Mouse (Mus musculus) myocyte (in vitro differentiated cells): ENCODE results near the gene Poldip3. TPM values are rescaled to one million over a fixed set of nuclear protein-coding genes. Genes with fewer than 3 reads are reported as not detected.

ENCODE experiments used
- H3K27me3 ChIP-seq: one replicate; pipeline ENCODE4 v1.6.1; 2011; ENCODE audit not compliant: control insufficient read depth, insufficient read depth, insufficient read length
- H3K36me3 ChIP-seq: one replicate; pipeline ENCODE4 v1.6.1; 2011; ENCODE audit not compliant: control insufficient read depth, insufficient read depth
- H3K4me2 ChIP-seq: one replicate; pipeline ENCODE4 v1.6.1; 2011; ENCODE audit warnings: low read depth, control low read depth
- H3K4me3 ChIP-seq: one replicate; pipeline ENCODE4 v1.5.1; 2011; ENCODE audit warnings: mild to moderate bottlenecking, control low read depth, moderate library complexity
- H3K79me2 ChIP-seq: one replicate; pipeline ENCODE4 v1.6.1; 2011; ENCODE audit not compliant: control insufficient read depth, insufficient read depth
- H3ac ChIP-seq: one replicate; pipeline ENCODE4 v1.6.1; 2011; ENCODE audit not compliant: control insufficient read depth, insufficient read length
- CEBPB ChIP-seq: IDR thresholded peaks from 2 replicates; pipeline ENCODE4 v1.6.1; 2011; ENCODE audit warnings: mild to moderate bottlenecking, moderate library complexity; ENCODE audit not compliant: poor library complexity, insufficient read depth, severe bottlenecking
- E2F4 ChIP-seq: IDR thresholded peaks from one replicate; pipeline ENCODE4 v1.6.1; 2011; ENCODE audit warnings: mild to moderate bottlenecking, control low read depth, moderate library complexity; ENCODE audit not compliant: insufficient read depth
- MAX ChIP-seq: IDR thresholded peaks from one replicate; pipeline ENCODE4 v1.6.1; 2011; ENCODE audit warnings: low read depth, mild to moderate bottlenecking, control low read depth
- MYOD1 ChIP-seq, 3 experiments: IDR thresholded peaks; one replicate each; pipeline ENCODE4 v1.6.1; 2011; ENCODE audit warnings: control low read depth in 2 of 3, low read depth in 2 of 3, mild to moderate bottlenecking in 2 of 3, moderate library complexity in 1 of 3; ENCODE audit not compliant: insufficient read length in 2 of 3, control insufficient read depth in 1 of 3
- MYOG ChIP-seq, 3 experiments: IDR thresholded peaks; one replicate each; pipeline ENCODE4 v1.6.1; 2011; ENCODE audit warnings: control low read depth in 2 of 3, low read depth in 2 of 3, mild to moderate bottlenecking in 2 of 3; ENCODE audit not compliant: insufficient read length in 2 of 3, control insufficient read depth in 1 of 3, insufficient read depth in 1 of 3
- POLR2A ChIP-seq: IDR thresholded peaks from one replicate; pipeline ENCODE4 v1.6.1; 2011; ENCODE audit warnings: low read depth, mild to moderate bottlenecking, control low read depth, moderate library complexity; ENCODE audit not compliant: insufficient read length
- POLR2AphosphoS2 ChIP-seq: IDR thresholded peaks from one replicate; pipeline ENCODE4 v1.6.1; 2011; ENCODE audit warnings: low read depth, control low read depth; ENCODE audit not compliant: insufficient read length
- REST ChIP-seq: IDR thresholded peaks from one replicate; pipeline ENCODE4 v1.6.1; 2011; ENCODE audit warnings: mild to moderate bottlenecking, control low read depth, moderate library complexity; ENCODE audit not compliant: insufficient read depth, insufficient read length
- SRF ChIP-seq: IDR thresholded peaks from one replicate; pipeline ENCODE4 v1.6.1; 2011; ENCODE audit warnings: low read depth; ENCODE audit not compliant: control insufficient read depth, insufficient read length
- TCF12 ChIP-seq: IDR thresholded peaks from one replicate; pipeline ENCODE4 v1.6.1; 2011; ENCODE audit warnings: mild to moderate bottlenecking, control low read depth; ENCODE audit not compliant: poor library complexity, insufficient read depth, severe bottlenecking
- TCF3 ChIP-seq: IDR thresholded peaks from one replicate; pipeline ENCODE4 v1.6.1; 2011; ENCODE audit warnings: low read depth, control low read depth; ENCODE audit not compliant: insufficient read length
- USF1 ChIP-seq: IDR thresholded peaks from one replicate; pipeline ENCODE4 v1.6.1; 2011; ENCODE audit warnings: low read depth, mild to moderate bottlenecking, control low read depth, moderate library complexity
- polyA plus RNA-seq: library from polyadenylated mRNA; unstranded; fragments of >200 nt; fragmentation: generic; extraction: Trizol; gene quantifications from one replicate; pipeline ENCODE4 v1.2.1, GENCODE M21; 2012; ENCODE audit warnings: missing spikeins

Gene Poldip3
- polyA plus RNA-seq, 1 experiment: 85.9 TPM

DNA sequence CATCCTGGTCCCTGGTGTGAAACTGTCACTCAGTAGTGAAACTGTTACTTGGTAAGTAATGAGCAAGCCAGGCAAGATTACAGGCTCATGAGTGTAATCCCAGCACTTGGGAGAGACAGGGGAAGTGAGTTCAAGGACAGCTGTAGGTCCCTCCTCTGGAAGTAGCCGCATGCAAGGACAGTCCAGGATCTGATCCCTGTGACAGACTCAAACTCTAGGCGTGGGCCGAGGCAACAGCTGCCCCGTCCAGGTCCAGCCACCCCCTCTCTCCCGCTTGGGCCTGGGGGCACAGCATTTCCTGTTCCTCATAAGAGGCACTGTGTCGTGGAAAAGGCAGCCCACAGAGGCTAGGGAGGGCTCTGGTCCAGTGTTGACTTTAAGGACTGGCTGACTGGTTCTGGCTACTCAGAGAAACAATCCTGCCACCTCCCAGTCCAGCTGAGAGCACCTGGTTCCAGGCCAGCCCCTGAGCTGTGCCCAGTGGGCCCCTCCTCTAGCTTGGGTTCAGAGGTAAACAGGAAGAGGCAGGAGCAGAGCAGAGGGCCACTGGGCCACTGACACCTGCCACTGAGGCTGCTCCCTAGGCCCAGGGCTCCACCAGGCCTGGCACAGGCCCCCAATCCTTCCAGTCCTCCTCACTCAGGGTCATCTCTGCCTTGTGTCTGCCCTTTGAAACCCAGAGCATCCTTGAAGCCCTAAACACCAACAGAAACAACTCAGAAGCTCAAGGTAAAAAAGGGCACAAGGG, 6.7 kb upstream of the Poldip3 start:
- TF ChIP-seq REST: no peak
- peak; percentile 47 to 92 (median 71) for TF ChIP-seq MYOG (IDR thresholded peaks at IDR 0.05; ENCODE audit: control insufficient read depth in 1 of 3, insufficient read depth in 1 of 3, insufficient read length in 2 of 3, low read depth in 2 of 3)
- TF ChIP-seq MYOD1 (IDR thresholded peaks at IDR 0.05; ENCODE audit: control insufficient read depth in 1 of 3, insufficient read length in 2 of 3, low read depth in 2 of 3): peak in 2 of 3 experiments; percentile 68 to 95
- peak; percentile 5 for TF ChIP-seq POLR2A
- Histone ChIP-seq H3ac (no peak overlapping the region), H3K27me3 (no peaks in the 10 kb centered on the region), H3K79me2 (no peaks in the 10 kb centered on the region), H3K4me3 (no peak overlapping the region), H3K4me2 (peak overlapping the region; percentile 19), H3K36me3 (peaks cover 46% of the 10 kb centered on the region)

DNA sequence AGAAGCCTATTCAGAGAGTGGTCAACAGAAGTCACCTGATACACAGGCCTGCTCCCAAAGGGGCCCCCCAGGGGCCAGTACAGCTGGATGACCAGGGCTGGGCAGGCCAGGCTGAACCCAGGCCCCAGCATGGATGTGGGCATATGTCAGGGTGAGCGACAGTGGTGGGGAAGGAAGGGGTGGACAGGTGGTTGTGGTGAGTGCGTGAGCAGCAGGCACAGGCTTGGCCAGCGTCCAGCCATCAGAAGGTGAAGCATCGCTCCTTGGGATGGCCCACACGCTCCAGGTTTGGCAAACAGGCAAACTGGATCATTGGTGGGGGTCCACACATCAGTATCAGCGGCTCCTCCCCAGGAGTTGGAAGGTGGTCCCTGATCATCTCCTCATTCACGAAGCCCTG, 5.1 kb upstream of the Poldip3 start:
- H3K4me3 ChIP-seq: no peak overlapping the region
- no peak overlapping the region for H3ac ChIP-seq
- no peaks in the 10 kb centered on the region for H3K27me3 ChIP-seq
- TF ChIP-seq MYOG (IDR thresholded peaks at IDR 0.05; ENCODE audit: control insufficient read depth in 1 of 3, insufficient read depth in 1 of 3, insufficient read length in 2 of 3, low read depth in 2 of 3): peak in 2 of 3 experiments; percentile 73
- no peak for TF ChIP-seq E2F4
- TF ChIP-seq TCF3: no peak
- no peak for TF ChIP-seq CEBPB
- TF ChIP-seq POLR2AphosphoS2: peak; percentile 62
- TF ChIP-seq USF1: no peak
- no peak for TF ChIP-seq MAX
- TF ChIP-seq POLR2A: peak; percentile 38
- peak in 2 of 3 experiments; percentile 67 to 77 for TF ChIP-seq MYOD1 (IDR thresholded peaks at IDR 0.05; ENCODE audit: control insufficient read depth in 1 of 3, insufficient read length in 2 of 3, low read depth in 2 of 3)
- TF ChIP-seq TCF12: no peak
- TF ChIP-seq REST: no peak
- TF ChIP-seq SRF: no peak
- H3K36me3 ChIP-seq: peaks cover 36% of the 10 kb centered on the region
- H3K4me2 ChIP-seq: no peak overlapping the region
- no peaks in the 10 kb centered on the region for H3K79me2 ChIP-seq

DNA sequence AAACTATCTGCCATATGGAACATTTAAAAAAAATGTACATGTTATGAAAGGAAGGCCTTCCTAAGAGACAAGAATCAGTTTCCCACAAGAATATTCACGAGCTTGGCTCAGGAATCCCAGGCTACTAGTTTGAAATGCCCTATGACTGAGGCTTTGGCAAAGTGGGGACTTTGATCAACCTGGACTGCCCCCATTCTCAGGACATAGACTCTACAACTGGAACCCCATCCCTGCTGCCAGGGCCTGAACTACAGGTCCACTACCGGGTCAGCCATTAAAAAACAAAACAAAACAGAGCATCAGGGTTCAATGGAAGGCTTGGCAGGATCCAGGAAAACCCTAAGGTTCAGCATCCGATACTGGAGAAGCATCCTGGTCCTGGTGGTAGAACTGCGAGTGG, 1.5 kb upstream of the Poldip3 start:
- no peak overlapping the region for H3K4me3 ChIP-seq
- TF ChIP-seq E2F4 (no peak), TCF12 (no peak), CEBPB (no peak), SRF (peak; percentile 13)
- H3K27me3 ChIP-seq: no peaks in the 10 kb centered on the region

DNA sequence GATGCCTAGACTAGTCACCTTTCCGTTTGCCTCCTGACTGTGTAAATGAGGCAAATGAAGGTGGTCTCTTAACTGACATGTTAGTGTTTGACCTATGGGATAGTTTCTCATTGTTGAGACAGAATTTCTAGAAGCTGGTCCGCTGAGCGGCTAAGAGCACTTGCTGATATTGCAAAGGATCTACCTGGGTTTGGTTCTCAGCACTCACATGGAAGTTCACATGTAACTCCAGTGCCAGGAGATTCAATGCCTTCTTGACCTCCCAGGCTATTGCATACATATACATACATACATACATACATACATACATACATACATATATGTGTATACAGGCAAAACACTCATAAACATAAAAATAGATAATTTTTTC, 874 bp upstream of the Poldip3 start:
- TF ChIP-seq SRF (no peak), TCF3 (no peak), POLR2AphosphoS2 (no peak), MYOG (IDR thresholded peaks at IDR 0.05; ENCODE audit: control insufficient read depth in 1 of 3, insufficient read depth in 1 of 3, insufficient read length in 2 of 3, low read depth in 2 of 3) (no peak), POLR2A (no peak), E2F4 (no peak), CEBPB (no peak), MAX (no peak), MYOD1 (IDR thresholded peaks at IDR 0.05; ENCODE audit: control insufficient read depth in 1 of 3, insufficient read length in 2 of 3, low read depth in 2 of 3) (no peak), TCF12 (no peak), USF1 (no peak), REST (no peak)
- Histone ChIP-seq H3K79me2 (peaks cover 38% of the 10 kb centered on the region), H3K36me3 (peaks cover 36% of the 10 kb centered on the region), H3K27me3 (no peaks in the 10 kb centered on the region), H3K4me2 (peak overlapping the region; percentile 8), H3ac (no peak overlapping the region), H3K4me3 (no peak overlapping the region)

More for the DNA sequence above, 1.5 kb upstream of the Poldip3 start:
- Histone ChIP-seq H3K4me2 (no peak overlapping the region), H3K79me2 (peaks cover 31% of the 10 kb centered on the region), H3K36me3 (peaks cover 32% of the 10 kb centered on the region), H3ac (no peak overlapping the region)

DNA sequence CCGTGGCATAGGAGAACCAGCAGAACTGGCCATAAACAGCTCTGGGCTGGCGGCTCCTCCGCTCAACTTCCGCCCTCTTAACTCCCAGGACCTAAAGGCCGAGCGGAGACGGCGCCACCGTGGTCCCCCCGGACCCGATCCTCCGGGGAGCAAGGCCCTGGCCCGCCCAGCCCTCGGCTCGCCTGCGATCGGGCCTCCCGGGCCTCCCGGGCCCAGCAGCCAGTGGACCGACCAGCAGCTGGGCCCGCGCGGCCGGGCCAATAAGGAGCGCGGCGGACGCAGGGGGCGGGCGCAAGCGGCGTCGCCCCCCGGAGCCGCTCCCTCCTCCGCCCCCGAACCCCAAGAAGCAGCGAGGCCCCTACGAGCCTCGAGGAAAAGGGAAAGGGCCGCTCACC, 386 bp downstream of the Poldip3 start:
- peaks cover 31% of the 10 kb centered on the region for H3K36me3 ChIP-seq
- TF ChIP-seq MYOD1 (IDR thresholded peaks at IDR 0.05; ENCODE audit: control insufficient read depth in 1 of 3, insufficient read length in 2 of 3, low read depth in 2 of 3) (peak in 1 of 3 experiments; percentile 30), MAX (no peak), TCF12 (no peak), CEBPB (no peak), REST (no peak), POLR2A (no peak), TCF3 (no peak), POLR2AphosphoS2 (no peak), USF1 (no peak), SRF (no peak), E2F4 (no peak), MYOG (IDR thresholded peaks at IDR 0.05; ENCODE audit: control insufficient read depth in 1 of 3, insufficient read depth in 1 of 3, insufficient read length in 2 of 3, low read depth in 2 of 3) (peak in 2 of 3 experiments; percentile 8 to 45)

More for the DNA sequence above, 386 bp downstream of the Poldip3 start:
- H3K4me3 ChIP-seq: peak overlapping the region; percentile 94
- no peaks in the 10 kb centered on the region for H3K27me3 ChIP-seq
- H3ac ChIP-seq: peak overlapping the region; percentile 79
- H3K79me2 ChIP-seq: peaks cover 50% of the 10 kb centered on the region
- peak overlapping the region; percentile 77 for H3K4me2 ChIP-seq
